Mouse (Mus musculus): ENCODE data around the gene Suco. TPM values are rescaled to one million over a fixed set of nuclear protein-coding genes. Genes with fewer than 3 reads are reported as not detected.

The Suco gene
- polyA plus RNA-seq, 1 experiment from 2014 or later: 32.3 TPM

GRCm38 (mm10) chr1:161877580-161878142, 1.2 kb upstream of the Suco start:
- Histone ChIP-seq H3K27ac (peak overlapping the region; percentile 64), H3K9ac (peak overlapping the region; percentile 36), H3K4me2 (peak overlapping the region; percentile 63), H3K4me3 (replicated peaks) (peak overlapping the region; percentile 66), H3K9me3 (no peaks in the 10 kb centered on the region), H3K27me3 (no peaks in the 10 kb centered on the region), H3K4me1 (peaks cover 28% of the 10 kb centered on the region), H3K36me3 (replicated peaks) (no peaks in the 10 kb centered on the region)
- ATAC-seq (ENCODE audit: low FRiP score): no peak
- 14% methylated on average over 5 of the region's 5 CpGs for WGBS

GRCm38 (mm10) chr1:161875706-161876552, 553 bp downstream of the Suco start:
- WGBS: 1% methylated on average over 34 of the region's 34 CpGs
- ATAC-seq (ENCODE audit: low FRiP score): peak; percentile 50
- H3K36me3 ChIP-seq (replicated peaks): no peaks in the 10 kb centered on the region

GRCm38 (mm10) chr1:161869422-161869821, 7.1 kb downstream of the Suco start:
- no peak for ATAC-seq (ENCODE audit: low FRiP score)
- no peaks in the 10 kb centered on the region for H3K27me3 ChIP-seq
- H3K9ac ChIP-seq: no peak overlapping the region
- H3K4me3 ChIP-seq (replicated peaks): no peak overlapping the region
- H3K4me2 ChIP-seq: no peak overlapping the region
- peaks cover 8% of the 10 kb centered on the region for H3K4me1 ChIP-seq
- no peaks in the 10 kb centered on the region for H3K36me3 ChIP-seq (replicated peaks)
- H3K27ac ChIP-seq: no peak overlapping the region
- no peaks in the 10 kb centered on the region for H3K9me3 ChIP-seq
- 82% methylated on average over 1 of the region's 1 CpGs for WGBS

More at GRCm38 (mm10) chr1:161875706-161876552, 553 bp downstream of the Suco start:
- H3K27ac ChIP-seq: peak overlapping the region; percentile 99
- H3K27me3 ChIP-seq: no peaks in the 10 kb centered on the region
- H3K4me1 ChIP-seq: peaks cover 28% of the 10 kb centered on the region
- H3K4me3 ChIP-seq (replicated peaks): peak overlapping the region; percentile 66
- no peaks in the 10 kb centered on the region for H3K9me3 ChIP-seq
- H3K9ac ChIP-seq: peak overlapping the region; percentile 95
- peak overlapping the region; percentile 85 for H3K4me2 ChIP-seq

- no peak for ATAC-seq (ENCODE audit: low FRiP score)
- Histone ChIP-seq H3K27me3 (no peaks in the 10 kb centered on the region), H3K4me2 (no peak overlapping the region), H3K36me3 (replicated peaks) (no peaks in the 10 kb centered on the region), H3K27ac (no peak overlapping the region), H3K4me3 (replicated peaks) (no peak overlapping the region), H3K4me1 (no peaks in the 10 kb centered on the region), H3K9me3 (no peaks in the 10 kb centered on the region), H3K9ac (no peak overlapping the region)
These were observed 8.1 kb downstream of the Suco start for GRCm38 (mm10) chr1:161868413-161868812.

- Histone ChIP-seq H3K27ac (no peak overlapping the region), H3K27me3 (no peaks in the 10 kb centered on the region), H3K4me2 (no peak overlapping the region), H3K4me3 (replicated peaks) (no peak overlapping the region), H3K4me1 (no peaks in the 10 kb centered on the region), H3K36me3 (replicated peaks) (no peaks in the 10 kb centered on the region), H3K9me3 (no peaks in the 10 kb centered on the region), H3K9ac (no peak overlapping the region)
- no peak for ATAC-seq (ENCODE audit: low FRiP score)
- WGBS: 92% methylated on average over 2 of the region's 2 CpGs
These were observed 12.7 kb downstream of the Suco start for GRCm38 (mm10) chr1:161863742-161864141.

- H3K27me3 ChIP-seq: no peaks in the 10 kb centered on the region
- no peak for ATAC-seq (ENCODE audit: low FRiP score)
- H3K9ac ChIP-seq: no peak overlapping the region
- no peaks in the 10 kb centered on the region for H3K9me3 ChIP-seq
- H3K4me2 ChIP-seq: no peak overlapping the region
- H3K4me3 ChIP-seq (replicated peaks): no peak overlapping the region
- no peaks in the 10 kb centered on the region for H3K4me1 ChIP-seq
- no peak overlapping the region for H3K27ac ChIP-seq
- 92% methylated on average over 2 of the region's 2 CpGs for WGBS
- peaks cover 13% of the 10 kb centered on the region for H3K36me3 ChIP-seq (replicated peaks)
These were observed 17.2 kb downstream of the Suco start for GRCm38 (mm10) chr1:161859248-161859647.

GRCm38 (mm10) chr1:161826677-161827076, 49.8 kb downstream of the Suco start:
- Histone ChIP-seq H3K9ac (no peak overlapping the region), H3K4me1 (no peaks in the 10 kb centered on the region), H3K36me3 (replicated peaks) (peaks cover 13% of the 10 kb centered on the region), H3K9me3 (no peaks in the 10 kb centered on the region), H3K27me3 (no peaks in the 10 kb centered on the region), H3K27ac (no peak overlapping the region), H3K4me3 (replicated peaks) (no peak overlapping the region), H3K4me2 (no peak overlapping the region)
- 80% methylated on average over 2 of the region's 2 CpGs for WGBS
- no peak for ATAC-seq (ENCODE audit: low FRiP score)

GRCm38 (mm10) chr1:161809428-161809827, 67.1 kb downstream of the Suco start:
- no peak overlapping the region for H3K27ac ChIP-seq
- no peaks in the 10 kb centered on the region for H3K9me3 ChIP-seq
- H3K4me3 ChIP-seq (replicated peaks): no peak overlapping the region
- WGBS: 93% methylated on average over 5 of the region's 5 CpGs
- H3K36me3 ChIP-seq (replicated peaks): no peaks in the 10 kb centered on the region
- no peak overlapping the region for H3K4me2 ChIP-seq
- no peak overlapping the region for H3K9ac ChIP-seq
- no peak for ATAC-seq (ENCODE audit: low FRiP score)
- no peaks in the 10 kb centered on the region for H3K4me1 ChIP-seq
- H3K27me3 ChIP-seq: no peaks in the 10 kb centered on the region

GRCm38 (mm10) chr1:161808980-161809379, 67.5 kb downstream of the Suco start:
- no peaks in the 10 kb centered on the region for H3K9me3 ChIP-seq
- no peak overlapping the region for H3K27ac ChIP-seq
- no peak overlapping the region for H3K4me2 ChIP-seq
- H3K36me3 ChIP-seq (replicated peaks): no peaks in the 10 kb centered on the region
- 83% methylated on average over 6 of the region's 6 CpGs for WGBS
- H3K4me3 ChIP-seq (replicated peaks): no peak overlapping the region
- ATAC-seq (ENCODE audit: low FRiP score): no peak
- no peaks in the 10 kb centered on the region for H3K4me1 ChIP-seq
- H3K27me3 ChIP-seq: no peaks in the 10 kb centered on the region
- no peak overlapping the region for H3K9ac ChIP-seq

GRCm38 (mm10) chr1:161804541-161804971, 71.9 kb downstream of the Suco start:
- Histone ChIP-seq H3K36me3 (replicated peaks) (no peaks in the 10 kb centered on the region), H3K4me2 (no peak overlapping the region), H3K4me1 (no peaks in the 10 kb centered on the region), H3K27ac (no peak overlapping the region), H3K27me3 (no peaks in the 10 kb centered on the region), H3K4me3 (replicated peaks) (no peak overlapping the region), H3K9ac (no peak overlapping the region), H3K9me3 (no peaks in the 10 kb centered on the region)
- WGBS: 89% methylated on average over 8 of the region's 8 CpGs
- no peak for ATAC-seq (ENCODE audit: low FRiP score)

GRCm38 (mm10) chr1:161801321-161801720, 75.2 kb downstream of the Suco start:
- H3K27me3 ChIP-seq: no peaks in the 10 kb centered on the region
- no peaks in the 10 kb centered on the region for H3K9me3 ChIP-seq
- no peak overlapping the region for H3K27ac ChIP-seq
- 81% methylated on average over 2 of the region's 2 CpGs for WGBS
- no peak overlapping the region for H3K9ac ChIP-seq
- H3K4me3 ChIP-seq (replicated peaks): no peak overlapping the region
- H3K36me3 ChIP-seq (replicated peaks): no peaks in the 10 kb centered on the region
- no peaks in the 10 kb centered on the region for H3K4me1 ChIP-seq
- ATAC-seq (ENCODE audit: low FRiP score): no peak
- H3K4me2 ChIP-seq: no peak overlapping the region

GRCm38 (mm10) chr1:161800256-161800655, 76.2 kb downstream of the Suco start:
- Histone ChIP-seq H3K27ac (no peak overlapping the region), H3K9ac (no peak overlapping the region)
- ATAC-seq (ENCODE audit: low FRiP score): no peak

GRCm38 (mm10) chr1:161799791-161800190, 76.7 kb downstream of the Suco start:
- Histone ChIP-seq H3K4me1 (no peaks in the 10 kb centered on the region), H3K36me3 (replicated peaks) (no peaks in the 10 kb centered on the region), H3K9ac (no peak overlapping the region), H3K4me3 (replicated peaks) (no peak overlapping the region), H3K4me2 (no peak overlapping the region), H3K9me3 (no peaks in the 10 kb centered on the region), H3K27ac (no peak overlapping the region), H3K27me3 (no peaks in the 10 kb centered on the region)
- no peak for ATAC-seq (ENCODE audit: low FRiP score)

More at GRCm38 (mm10) chr1:161800256-161800655, 76.2 kb downstream of the Suco start:
- H3K4me3 ChIP-seq (replicated peaks): no peak overlapping the region
- no peaks in the 10 kb centered on the region for H3K9me3 ChIP-seq
- H3K4me1 ChIP-seq: no peaks in the 10 kb centered on the region
- no peaks in the 10 kb centered on the region for H3K36me3 ChIP-seq (replicated peaks)
- H3K27me3 ChIP-seq: no peaks in the 10 kb centered on the region
- H3K4me2 ChIP-seq: no peak overlapping the region
